Mouse (Mus musculus): ENCODE data around the gene Map3k14. TPM values are rescaled to one million over a fixed set of nuclear protein-coding genes. Genes with fewer than 3 reads are reported as not detected.

Gene Map3k14
- polyA plus RNA-seq, 1 experiment from 2014 or later = 0.93 TPM

- Histone ChIP-seq H3K27ac (0 out of 2 replicates have a peak within 1 kb of the TSS, but pooled peaks have one; percentile 11), H3K4me2 (peak within 1 kb of the TSS; percentile 80), H3K4me1 (peaks cover 51% of the 10 kb centered on the region), H3K36me3 (no peaks in the 10 kb centered on the region), H3K4me3 (peak within 1 kb of the TSS; percentile 59), H3K27me3 (replicated peaks) (peaks cover 52% of the 10 kb centered on the region), H3K9me3 (replicated peaks) (0 out of 2 replicates have a peak, but pooled peaks cover 5% of the 10 kb centered on the region), H3K9ac (peak within 1 kb of the TSS; percentile 53)
- no peak for ATAC-seq
- under 1% methylated on average over 56 of the region's 84 CpGs for WGBS (ENCODE audit: insufficient replicate concordance)
Observed at GRCm38 (mm10) chr11:103170494-103171285, 96.6 kb downstream of the Map3k14 start, which contains the start of gene Fmnl1. TSS of gene Fmnl1 (plus strand) at chr11:103171107.

DNA sequence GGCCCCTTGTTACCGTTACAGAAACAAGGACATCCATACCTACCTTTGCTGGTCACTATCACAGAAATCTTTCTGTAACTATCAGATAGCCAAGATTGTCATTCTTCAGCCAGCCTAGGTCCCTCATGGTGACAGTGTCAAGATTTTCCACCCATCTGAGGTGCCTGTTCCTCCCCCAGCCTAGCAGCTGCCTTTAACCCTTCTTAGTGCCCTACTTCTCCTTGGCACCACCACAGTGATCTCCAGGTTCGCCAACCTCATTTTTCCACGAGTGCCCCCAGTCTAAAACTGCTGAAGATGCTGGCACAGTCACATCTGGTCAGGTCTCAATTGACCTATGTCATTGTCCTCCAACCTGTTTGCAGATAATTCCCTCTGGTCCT is 97.2 kb downstream of the Map3k14 start:
- Histone ChIP-seq H3K9ac (no peak overlapping the region), H3K27me3 (replicated peaks) (peaks cover 52% of the 10 kb centered on the region), H3K27ac (no peak overlapping the region), H3K4me1 (peaks cover 47% of the 10 kb centered on the region), H3K4me2 (peak overlapping the region; percentile 80), H3K4me3 (peak overlapping the region; percentile 59), H3K9me3 (replicated peaks) (0 out of 2 replicates have a peak, but pooled peaks cover 5% of the 10 kb centered on the region), H3K36me3 (no peaks in the 10 kb centered on the region)
- 39% methylated on average over 3 of the region's 3 CpGs for WGBS (ENCODE audit: insufficient replicate concordance)
- ATAC-seq = no peak

Other genes starting within 250 kb of the Map3k14 start
- gene Nmt1, start 239.3 kb downstream of the Map3k14 start, polyA plus RNA-seq (2016; fragmentation: Nextera tagmentation; extraction: Ambion mirVana) = 47.9 and 54.8 TPM in 2 replicates
- gene Dcakd, start 239.1 kb downstream of the Map3k14 start, polyA plus RNA-seq (2016; fragmentation: Nextera tagmentation; extraction: Ambion mirVana) = 41.0 and 41.7 TPM in 2 replicates
- 0.74 and 0.79 TPM in 2 replicates for gene Plcd3, start 165.8 kb downstream of the Map3k14 start, polyA plus RNA-seq (2016; fragmentation: Nextera tagmentation; extraction: Ambion mirVana)
- 40.6 and 46.1 TPM in 2 replicates for gene Acbd4, start 165.8 kb downstream of the Map3k14 start, polyA plus RNA-seq (2016; fragmentation: Nextera tagmentation; extraction: Ambion mirVana)
- 2.4 and 3.0 TPM in 2 replicates for gene Hexim1, start 151.2 kb downstream of the Map3k14 start, polyA plus RNA-seq (2016; fragmentation: Nextera tagmentation; extraction: Ambion mirVana)
- 9.5 and 10.0 TPM in 2 replicates for gene Hexim2, start 135.0 kb downstream of the Map3k14 start, polyA plus RNA-seq (2016; fragmentation: Nextera tagmentation; extraction: Ambion mirVana)
- 5.2 and 5.7 TPM in 2 replicates for gene Fmnl1, start 96.4 kb downstream of the Map3k14 start, polyA plus RNA-seq (2016; fragmentation: Nextera tagmentation; extraction: Ambion mirVana)
- gene 1700023F06Rik, start 58.9 kb downstream of the Map3k14 start, polyA plus RNA-seq (2016; fragmentation: Nextera tagmentation; extraction: Ambion mirVana) = 0.11 TPM in 1 of 2 replicates, not detected in the other
- not detected in 2 replicates for gene Spata32, start 49.0 kb downstream of the Map3k14 start, polyA plus RNA-seq (2016; fragmentation: Nextera tagmentation; extraction: Ambion mirVana)
- 2.7 and 4.0 TPM in 2 replicates for gene Arhgap27, start 96.2 kb upstream of the Map3k14 start, polyA plus RNA-seq (2016; fragmentation: Nextera tagmentation; extraction: Ambion mirVana)
- 5.2 and 5.3 TPM in 2 replicates for gene Plekhm1, start 145.2 kb upstream of the Map3k14 start, polyA plus RNA-seq (2016; fragmentation: Nextera tagmentation; extraction: Ambion mirVana)
- not detected in 2 replicates for gene Lrrc37a, start 237.1 kb upstream of the Map3k14 start, polyA plus RNA-seq (2016; fragmentation: Nextera tagmentation; extraction: Ambion mirVana)